Mouse (Mus musculus): ENCODE data around the gene Cyp26c1. TPM values are rescaled to one million over a fixed set of nuclear protein-coding genes. Genes with fewer than 3 reads are reported as not detected.

Gene Cyp26c1
- polyA plus RNA-seq, 1 experiment from 2014 or later: not detected

GRCm38 (mm10) chr19:37686941-37687850, 1.8 kb downstream of the Cyp26c1 start:
- no peaks in the 10 kb centered on the region for H3K4me1 ChIP-seq
- ATAC-seq: 0 out of 2 replicates have a peak, but pooled peaks have one; percentile 21

GRCm38 (mm10) chr19:37689478-37689877, 4.1 kb downstream of the Cyp26c1 start:
- 59% methylated on average over 5 of the region's 5 CpGs for WGBS (ENCODE audit: insufficient replicate concordance)
- ATAC-seq: no peak
- peaks cover 100% of the 10 kb centered on the region for H3K27me3 ChIP-seq (replicated peaks)
- peaks cover 19% of the 10 kb centered on the region for H3K36me3 ChIP-seq
- no peak overlapping the region for H3K27ac ChIP-seq
- no peak overlapping the region for H3K4me3 ChIP-seq
- H3K9me3 ChIP-seq (replicated peaks): no peaks in the 10 kb centered on the region
- no peak overlapping the region for H3K9ac ChIP-seq
- H3K4me2 ChIP-seq: no peak overlapping the region
- 0 out of 2 replicates have a peak, but pooled peaks cover 5% of the 10 kb centered on the region for H3K4me1 ChIP-seq

More at GRCm38 (mm10) chr19:37686941-37687850, 1.8 kb downstream of the Cyp26c1 start:
- Histone ChIP-seq H3K27me3 (replicated peaks) (peaks cover 86% of the 10 kb centered on the region), H3K9me3 (replicated peaks) (no peaks in the 10 kb centered on the region), H3K9ac (no peak overlapping the region), H3K4me3 (no peak overlapping the region), H3K27ac (no peak overlapping the region), H3K36me3 (peaks cover 37% of the 10 kb centered on the region), H3K4me2 (0 out of 2 replicates have a peak overlapping the region, but pooled peaks have one; percentile 0)
- 31% methylated on average over 62 of the region's 62 CpGs for whole genome bisulfite sequencing (ENCODE audit: insufficient replicate concordance)

DNA sequence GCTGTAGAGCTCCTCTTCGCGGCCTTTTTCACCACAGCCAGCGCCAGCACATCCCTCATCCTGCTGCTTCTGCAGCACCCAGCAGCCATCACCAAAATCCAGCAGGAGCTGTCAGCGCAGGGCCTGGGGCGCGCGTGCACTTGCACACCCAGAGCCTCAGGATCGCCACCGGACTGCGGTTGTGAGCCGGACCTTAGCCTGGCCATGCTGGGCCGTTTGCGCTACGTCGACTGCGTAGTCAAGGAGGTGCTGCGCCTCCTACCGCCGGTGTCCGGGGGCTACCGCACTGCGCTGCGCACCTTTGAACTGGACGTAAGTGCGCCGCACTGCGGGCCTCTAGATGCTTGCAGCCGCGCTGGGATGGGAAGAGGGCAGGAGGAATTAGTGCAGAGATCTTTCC, 5.3 kb downstream of the Cyp26c1 start:
- Histone ChIP-seq H3K4me1 (0 out of 2 replicates have a peak, but pooled peaks cover 9% of the 10 kb centered on the region), H3K9ac (no peak overlapping the region), H3K4me3 (no peak overlapping the region), H3K4me2 (peak overlapping the region; percentile 31; the same call in 1 of the 2 replicates), H3K27ac (no peak overlapping the region), H3K36me3 (peaks cover 6% of the 10 kb centered on the region), H3K27me3 (replicated peaks) (peaks cover 100% of the 10 kb centered on the region), H3K9me3 (replicated peaks) (no peaks in the 10 kb centered on the region)
- ATAC-seq: no peak
- WGBS (ENCODE audit: insufficient replicate concordance): 15% methylated on average over 29 of the region's 29 CpGs

DNA sequence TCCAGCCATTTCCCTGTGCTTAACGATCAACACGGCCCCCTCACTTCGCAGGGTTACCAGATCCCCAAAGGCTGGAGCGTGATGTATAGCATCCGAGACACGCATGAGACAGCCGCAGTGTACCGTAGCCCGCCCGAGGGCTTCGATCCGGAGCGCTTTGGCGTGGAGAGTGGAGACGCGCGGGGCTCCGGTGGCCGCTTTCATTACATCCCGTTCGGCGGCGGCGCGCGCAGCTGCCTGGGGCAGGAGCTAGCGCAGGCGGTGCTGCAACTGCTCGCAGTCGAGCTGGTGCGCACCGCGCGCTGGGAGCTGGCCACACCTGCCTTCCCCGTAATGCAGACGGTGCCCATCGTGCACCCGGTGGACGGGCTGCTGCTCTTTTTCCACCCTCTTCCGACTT, 7.5 kb downstream of the Cyp26c1 start:
- Histone ChIP-seq H3K9me3 (replicated peaks) (no peaks in the 10 kb centered on the region), H3K27ac (no peak overlapping the region), H3K9ac (no peak overlapping the region), H3K27me3 (replicated peaks) (peaks cover 100% of the 10 kb centered on the region), H3K36me3 (no peaks in the 10 kb centered on the region; the same call in 1 of the 2 replicates), H3K4me3 (peak overlapping the region; percentile 35), H3K4me2 (peak overlapping the region; percentile 57), H3K4me1 (peaks cover 29% of the 10 kb centered on the region)
- 4% methylated on average over 40 of the region's 40 CpGs for WGBS (ENCODE audit: insufficient replicate concordance)
- no peak for ATAC-seq

DNA sequence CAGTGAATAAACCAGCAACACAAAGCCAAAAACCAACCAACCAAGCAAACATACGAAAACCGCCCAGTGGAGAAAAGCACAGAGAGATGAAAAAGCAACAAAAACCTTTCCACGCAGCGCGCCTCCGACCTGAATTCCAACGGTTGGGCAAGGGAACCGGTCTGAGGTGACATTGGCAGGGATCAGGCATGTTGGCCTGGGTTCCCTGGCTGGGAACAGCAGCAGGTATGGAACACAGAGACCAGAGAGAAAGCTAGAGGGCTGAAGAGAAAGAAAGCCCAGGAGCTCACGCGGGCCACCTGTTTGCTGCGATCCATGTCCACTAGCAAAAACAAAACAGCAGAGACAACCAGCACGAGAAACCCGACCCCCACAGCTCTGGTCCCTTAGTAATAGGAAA, 9.8 kb downstream of the Cyp26c1 start:
- H3K4me3 ChIP-seq: no peak overlapping the region
- ATAC-seq: no peak
- 46% methylated on average over 13 of the region's 13 CpGs for WGBS (ENCODE audit: insufficient replicate concordance)
- H3K9ac ChIP-seq: no peak overlapping the region
- H3K4me1 ChIP-seq: peaks cover 34% of the 10 kb centered on the region
- no peaks in the 10 kb centered on the region for H3K9me3 ChIP-seq (replicated peaks)
- H3K4me2 ChIP-seq: no peak overlapping the region
- H3K36me3 ChIP-seq: no peaks in the 10 kb centered on the region
- no peak overlapping the region for H3K27ac ChIP-seq
- peaks cover 100% of the 10 kb centered on the region for H3K27me3 ChIP-seq (replicated peaks)

GRCm38 (mm10) chr19:37695762-37696602, 10.6 kb downstream of the Cyp26c1 start:
- Histone ChIP-seq H3K4me1 (peaks cover 34% of the 10 kb centered on the region), H3K27me3 (replicated peaks) (peaks cover 100% of the 10 kb centered on the region), H3K27ac (no peak overlapping the region), H3K4me3 (peak overlapping the region; percentile 33), H3K4me2 (peak overlapping the region; percentile 53), H3K9ac (no peak overlapping the region), H3K9me3 (replicated peaks) (no peaks in the 10 kb centered on the region), H3K36me3 (no peaks in the 10 kb centered on the region)
- 5% methylated on average over 42 of the region's 42 CpGs for WGBS (ENCODE audit: insufficient replicate concordance)
- ATAC-seq: no peak

- no peaks in the 10 kb centered on the region for H3K36me3 ChIP-seq
- no peak overlapping the region for H3K9ac ChIP-seq
- H3K27ac ChIP-seq: no peak overlapping the region
- H3K4me3 ChIP-seq: peak overlapping the region; percentile 33
- peaks cover 34% of the 10 kb centered on the region for H3K4me1 ChIP-seq
- H3K9me3 ChIP-seq (replicated peaks): no peaks in the 10 kb centered on the region
- ATAC-seq: no peak
- peak overlapping the region; percentile 53 for H3K4me2 ChIP-seq
- peaks cover 99% of the 10 kb centered on the region for H3K27me3 ChIP-seq (replicated peaks)
- WGBS (ENCODE audit: insufficient replicate concordance): 5% methylated on average over 22 of the region's 22 CpGs
Observed at GRCm38 (mm10) chr19:37696603-37697334, 11.4 kb downstream of the Cyp26c1 start.

DNA sequence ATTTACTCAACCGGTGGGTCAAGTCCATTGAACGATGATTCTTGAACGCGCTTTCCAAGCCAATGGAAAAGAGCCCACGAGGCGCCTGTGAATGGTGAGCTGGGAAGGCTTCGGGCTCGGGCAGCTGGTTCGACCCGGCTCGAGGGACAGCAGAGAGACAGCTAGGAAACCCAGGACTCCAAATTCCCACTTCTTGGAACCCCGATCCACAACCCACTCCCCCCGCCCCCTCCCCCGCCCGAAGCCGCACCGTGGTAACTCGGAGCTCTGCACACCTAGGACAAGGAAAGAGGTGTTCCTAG, 11.9 kb downstream of the Cyp26c1 start:
- H3K9me3 ChIP-seq (replicated peaks): no peaks in the 10 kb centered on the region
- no peaks in the 10 kb centered on the region for H3K36me3 ChIP-seq
- H3K4me1 ChIP-seq: peaks cover 38% of the 10 kb centered on the region
- 5% methylated on average over 18 of the region's 18 CpGs for WGBS (ENCODE audit: insufficient replicate concordance)
- no peak overlapping the region for H3K27ac ChIP-seq
- peak overlapping the region; percentile 53 for H3K4me2 ChIP-seq
- H3K27me3 ChIP-seq (replicated peaks): peaks cover 99% of the 10 kb centered on the region
- H3K9ac ChIP-seq: no peak overlapping the region
- peak overlapping the region; percentile 33 for H3K4me3 ChIP-seq
- no peak for ATAC-seq

- WGBS (ENCODE audit: insufficient replicate concordance): under 1% methylated on average over 51 of the region's 51 CpGs
- H3K27me3 ChIP-seq (replicated peaks): peaks cover 99% of the 10 kb centered on the region
- peak within 1 kb of the TSS; percentile 53 for H3K4me2 ChIP-seq
- H3K9me3 ChIP-seq (replicated peaks): no peaks in the 10 kb centered on the region
- ATAC-seq: no peak
- H3K36me3 ChIP-seq: no peaks in the 10 kb centered on the region
- H3K4me3 ChIP-seq: peak within 1 kb of the TSS; percentile 33
- H3K9ac ChIP-seq: no peak within 1 kb of the TSS
- no peak within 1 kb of the TSS for H3K27ac ChIP-seq
- H3K4me1 ChIP-seq: peaks cover 38% of the 10 kb centered on the region
Observed at GRCm38 (mm10) chr19:37697651-37698272, 12.4 kb downstream of the Cyp26c1 start, which contains the start of gene Cyp26a1. TSS of gene Cyp26a1 (plus strand) at chr19:37697798.

GRCm38 (mm10) chr19:37698273-37699160, 13.1 kb downstream of the Cyp26c1 start:
- Histone ChIP-seq H3K4me3 (peak overlapping the region; percentile 33), H3K27me3 (replicated peaks) (peaks cover 99% of the 10 kb centered on the region), H3K27ac (no peak overlapping the region), H3K9ac (no peak overlapping the region), H3K4me2 (peak overlapping the region; percentile 53), H3K36me3 (no peaks in the 10 kb centered on the region), H3K4me1 (peaks cover 36% of the 10 kb centered on the region), H3K9me3 (replicated peaks) (no peaks in the 10 kb centered on the region)
- 1% methylated on average over 63 of the region's 63 CpGs for WGBS (ENCODE audit: insufficient replicate concordance)
- no peak for ATAC-seq

Data from liver, embryonic 12.5 days (tissue).